Mouse (Mus musculus) kidney, postnatal 25 days (tissue): ENCODE measurements around the gene Psg19.
A peak's percentile ranks its signal among the peaks of the same experiment; 100 is the strongest.
"Not testable (repeated sequence)": the region's sequence is repeated elsewhere in the genome, so short reads cannot be mapped to it uniquely, and the experiment has no call there.

ENCODE experiments used
- DNase-seq, 2 experiments: peaks; one replicate each; pipeline ENCODE4 v3.0.0; 2021; ENCODE audit warnings: mixed read lengths in 2 of 2

Psg19 gene

GRCm38 (mm10) chr7:18798420-18798819 is at the start of gene Psg19:
Psg19 (minus strand) TSS chr7:18798520.
- DNase-seq: no peak

DNA sequence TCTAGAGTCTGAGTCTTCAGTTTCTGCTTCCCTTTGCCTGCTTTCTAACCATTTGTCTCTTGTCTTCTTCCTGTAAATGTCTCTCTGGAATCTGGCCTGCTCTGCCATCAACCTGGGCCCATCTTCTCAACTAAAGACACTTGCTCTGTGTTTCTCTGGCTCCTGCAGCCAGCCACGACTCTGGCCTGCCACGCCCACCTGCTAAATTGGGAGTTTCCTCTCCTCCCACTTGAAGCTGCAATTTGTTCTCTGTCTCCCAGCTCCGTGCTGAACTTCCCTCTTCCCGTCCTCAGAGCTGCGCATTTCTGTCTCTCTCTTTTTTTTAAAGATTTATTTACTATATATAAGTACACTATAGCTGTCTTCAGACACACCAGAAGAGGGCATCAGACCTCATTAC is 46.5 kb upstream of the Psg19 start:
- DNase-seq: no peak

GRCm38 (mm10) chr7:18841174-18841567 is 42.9 kb upstream of the Psg19 start:
- no peak for DNase-seq

GRCm38 (mm10) chr7:18840386-18841173 is 42.3 kb upstream of the Psg19 start:
- DNase-seq: peak; percentile 51 to 77

GRCm38 (mm10) chr7:18839865-18840264 is 41.5 kb upstream of the Psg19 start, which contains the start of gene Mill2:
Mill2 (plus strand) TSS chr7:18839966.
- DNase-seq: no peak

DNA sequence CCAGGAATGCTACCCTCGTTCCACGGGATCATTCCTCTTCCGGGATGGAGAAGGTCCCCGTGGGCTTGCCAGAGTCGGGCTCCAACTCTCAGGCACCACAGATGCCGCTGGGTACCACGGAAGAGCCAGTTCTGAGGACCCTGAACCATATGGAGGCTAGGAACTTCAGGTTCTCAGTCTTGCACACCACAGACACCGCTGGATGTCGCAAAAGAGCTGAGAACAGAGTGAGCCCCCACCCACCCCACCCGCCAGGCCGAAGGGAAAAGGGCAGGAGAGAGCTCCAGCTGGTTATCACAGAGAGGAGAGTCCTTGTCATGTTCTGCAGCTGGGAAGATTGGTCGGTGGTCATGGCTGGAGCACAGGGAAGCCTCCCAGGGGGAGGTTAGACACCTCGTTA is 34.0 kb upstream of the Psg19 start:
- DNase-seq: peak in 1 of 2 experiments; percentile 33

- no peak for DNase-seq
These were observed 31.2 kb upstream of the Psg19 start for GRCm38 (mm10) chr7:18829545-18829944.

- peak in 1 of 2 experiments; percentile 28 for DNase-seq
These were observed 30.3 kb upstream of the Psg19 start for GRCm38 (mm10) chr7:18828592-18828991.

DNA sequence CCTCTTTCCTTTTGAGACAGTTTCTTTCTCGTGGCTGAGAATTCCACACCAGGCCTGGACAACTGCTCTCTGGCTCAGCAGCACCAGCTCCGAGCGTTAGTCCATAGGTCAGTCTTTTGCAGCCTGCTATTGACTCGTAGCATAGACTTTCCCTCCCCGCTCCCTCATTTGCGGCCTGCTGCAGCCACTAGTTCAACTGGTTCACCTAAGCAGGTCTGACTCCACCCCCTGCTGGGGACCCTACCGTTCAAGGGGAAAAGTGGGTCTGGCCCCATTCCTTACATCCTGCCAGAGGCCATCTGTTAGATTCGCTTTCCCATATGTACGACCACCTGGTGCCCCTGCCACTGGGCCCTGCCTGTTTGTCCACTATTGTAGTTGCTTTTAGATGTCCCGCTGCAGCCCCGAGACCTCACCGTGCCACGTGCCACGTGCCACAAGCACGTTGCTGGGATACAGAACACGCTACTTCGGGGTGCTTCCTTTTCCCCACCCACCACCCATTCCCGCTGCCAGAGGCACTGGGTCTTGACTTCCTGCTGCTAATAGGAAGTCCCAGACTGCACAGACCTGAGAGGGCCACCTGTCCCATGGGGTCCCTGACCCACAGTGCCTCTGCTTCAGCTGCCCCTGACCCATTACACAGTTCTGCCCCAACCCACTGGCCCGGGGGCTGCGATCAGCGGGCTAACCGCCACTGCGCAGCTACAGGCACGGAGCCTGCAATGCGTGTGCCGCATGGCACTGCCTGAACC is 29.6 kb upstream of the Psg19 start:
- DNase-seq: no peak

GRCm38 (mm10) chr7:18821507-18821906 is 23.2 kb upstream of the Psg19 start, which contains the start of gene Psg17:
Psg17 (minus strand) TSS chr7:18821607.
- DNase-seq: no peak

DNA sequence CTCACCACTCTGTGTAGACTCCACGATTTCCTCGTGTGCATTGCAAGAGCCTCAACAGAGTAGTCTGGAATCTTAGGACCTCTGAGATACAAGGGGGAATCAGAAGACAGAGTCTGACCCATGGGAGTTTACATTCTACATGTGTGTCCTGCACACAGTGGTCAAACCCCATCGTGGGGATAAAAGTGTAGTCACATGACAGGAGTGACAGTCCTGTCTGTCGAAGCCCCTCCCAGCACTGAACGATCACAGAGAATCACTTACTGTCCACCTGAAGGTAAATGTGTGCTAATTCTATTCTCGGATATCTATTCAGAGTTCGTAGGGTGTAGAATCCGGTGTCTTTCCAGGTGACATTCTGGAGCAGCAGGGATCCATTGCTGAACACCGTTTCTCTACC is 20.0 kb upstream of the Psg19 start:
- no peak for DNase-seq

DNA sequence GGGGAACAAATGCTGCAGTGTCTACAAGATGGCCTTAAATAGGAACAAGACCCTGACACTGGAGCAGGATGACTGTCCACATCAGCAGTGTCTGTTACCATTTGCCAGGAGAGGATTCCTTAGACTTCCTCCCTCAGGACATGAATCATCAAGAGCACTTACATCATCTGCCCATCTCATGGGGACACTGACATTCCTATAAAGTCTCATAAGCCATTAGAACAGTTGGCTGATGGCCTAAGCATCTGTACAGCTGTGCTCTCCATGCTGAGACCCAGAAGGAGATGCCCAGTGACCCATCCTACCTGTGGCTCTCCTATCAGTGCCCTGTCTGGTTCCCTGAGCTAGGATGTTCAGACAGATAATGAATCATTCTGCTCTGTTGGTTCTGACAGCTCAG is 5.2 kb upstream of the Psg19 start:
- DNase-seq: no peak

DNA sequence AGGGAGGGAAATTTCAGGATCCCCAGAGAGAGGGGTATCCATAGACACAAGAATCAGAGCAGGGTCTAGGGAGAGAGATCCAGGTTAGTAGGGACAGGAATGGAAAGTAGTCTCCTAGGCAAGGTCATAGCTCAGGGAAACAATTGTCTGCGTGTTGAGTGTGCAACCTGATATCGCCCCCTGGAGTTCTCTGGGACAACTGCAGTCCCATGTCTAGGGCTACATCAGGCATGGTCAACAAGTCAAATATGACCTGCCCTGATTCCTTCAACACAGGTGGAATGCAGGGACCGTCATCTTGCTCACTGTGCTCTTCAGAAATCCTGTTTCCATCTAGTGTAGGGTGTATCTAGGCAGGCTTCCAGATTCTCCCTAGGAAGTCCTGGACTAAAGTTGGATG is 809 bp upstream of the Psg19 start:
- no peak for DNase-seq

DNA sequence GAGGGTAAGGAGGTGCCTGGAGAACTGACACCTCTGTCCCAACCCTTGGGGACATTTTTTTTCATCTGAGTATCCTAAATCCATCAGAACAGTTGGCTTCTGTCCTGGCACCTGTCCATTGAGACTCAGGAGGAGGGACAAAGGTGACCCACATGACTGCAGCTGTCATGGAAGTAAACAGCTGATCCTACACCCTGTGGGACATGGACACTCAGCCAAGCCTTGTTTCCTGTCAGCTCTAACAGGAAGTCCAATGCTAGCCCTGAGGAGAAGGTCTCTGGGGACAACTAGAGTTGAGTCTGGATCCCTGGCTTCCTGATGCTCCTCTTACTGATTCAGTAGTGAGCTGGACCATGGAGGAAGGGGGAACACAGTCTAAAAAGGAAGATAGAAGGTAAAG is 7.6 kb downstream of the Psg19 start:
- DNase-seq: not testable (repeated sequence)

- peak in 1 of 2 experiments; percentile 2 for DNase-seq
These were observed 17.0 kb downstream of the Psg19 start for GRCm38 (mm10) chr7:18781301-18781700.

GRCm38 (mm10) chr7:18779337-18779781 is 19.0 kb downstream of the Psg19 start:
- DNase-seq: no peak

DNA sequence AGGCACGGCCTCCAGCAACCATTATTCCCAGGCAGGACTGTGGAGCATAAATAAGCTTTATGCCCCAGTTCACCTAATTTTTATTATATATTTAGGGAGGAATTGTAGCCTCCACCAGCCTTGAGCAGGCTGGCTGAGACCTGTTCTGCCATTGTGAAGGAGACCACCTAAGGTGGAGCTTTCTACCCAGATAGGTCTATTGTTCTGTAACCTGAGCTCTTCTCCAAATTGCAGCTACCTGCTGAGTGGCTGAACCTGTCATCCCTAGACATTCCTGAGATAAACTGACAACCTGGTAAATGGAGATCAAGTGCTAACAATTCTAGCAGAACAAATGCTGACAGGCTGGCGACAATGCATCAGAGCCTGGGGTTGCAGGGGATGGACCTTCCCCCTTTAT is 35.4 kb downstream of the Psg19 start:
- not testable (repeated sequence) for DNase-seq

DNA sequence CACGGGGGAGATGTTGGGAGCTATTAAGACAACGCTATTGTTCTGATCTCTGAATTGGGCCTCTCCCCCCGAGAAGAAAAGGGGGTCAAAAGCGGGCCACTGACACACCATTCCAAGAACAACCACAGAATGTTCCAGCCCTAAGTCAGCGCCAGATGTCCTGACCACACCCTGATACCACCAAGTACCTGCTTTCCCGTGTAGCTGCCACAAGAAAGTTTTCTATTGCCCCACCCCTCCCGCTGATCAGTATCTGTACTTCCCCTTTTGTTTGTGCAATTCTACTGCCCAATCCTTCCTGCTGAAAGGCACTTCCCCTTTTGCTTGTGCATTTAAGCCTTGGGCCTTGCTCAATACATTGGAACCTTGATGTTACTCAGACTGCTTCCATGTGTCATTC is 38.2 kb downstream of the Psg19 start:
- DNase-seq: not testable (repeated sequence)

GRCm38 (mm10) chr7:18749896-18750477 is 48.3 kb downstream of the Psg19 start:
- DNase-seq: peak; percentile 63 to 79

- DNase-seq: no peak
These were observed 49.1 kb downstream of the Psg19 start for GRCm38 (mm10) chr7:18748994-18749895.

DNA sequence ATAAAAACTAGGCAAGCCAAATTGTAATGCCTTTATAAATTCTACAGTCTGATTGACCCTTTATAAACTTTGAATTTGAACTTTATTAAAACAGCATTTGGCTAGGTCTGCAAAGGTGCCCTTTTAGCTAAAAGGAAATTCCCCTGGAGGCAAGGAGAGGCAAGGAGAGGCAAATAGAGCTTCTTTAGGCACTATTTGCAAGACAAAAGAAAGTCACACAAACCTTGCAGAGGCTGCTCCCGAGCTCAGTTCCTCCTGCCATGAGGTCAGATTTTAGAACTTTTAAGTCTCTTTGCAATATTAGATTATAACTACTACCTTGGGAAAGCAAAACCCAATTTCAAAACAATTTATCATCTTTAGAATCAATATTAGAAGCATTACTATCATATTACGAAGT is 50.9 kb downstream of the Psg19 start:
- not testable (repeated sequence) for DNase-seq

DNA sequence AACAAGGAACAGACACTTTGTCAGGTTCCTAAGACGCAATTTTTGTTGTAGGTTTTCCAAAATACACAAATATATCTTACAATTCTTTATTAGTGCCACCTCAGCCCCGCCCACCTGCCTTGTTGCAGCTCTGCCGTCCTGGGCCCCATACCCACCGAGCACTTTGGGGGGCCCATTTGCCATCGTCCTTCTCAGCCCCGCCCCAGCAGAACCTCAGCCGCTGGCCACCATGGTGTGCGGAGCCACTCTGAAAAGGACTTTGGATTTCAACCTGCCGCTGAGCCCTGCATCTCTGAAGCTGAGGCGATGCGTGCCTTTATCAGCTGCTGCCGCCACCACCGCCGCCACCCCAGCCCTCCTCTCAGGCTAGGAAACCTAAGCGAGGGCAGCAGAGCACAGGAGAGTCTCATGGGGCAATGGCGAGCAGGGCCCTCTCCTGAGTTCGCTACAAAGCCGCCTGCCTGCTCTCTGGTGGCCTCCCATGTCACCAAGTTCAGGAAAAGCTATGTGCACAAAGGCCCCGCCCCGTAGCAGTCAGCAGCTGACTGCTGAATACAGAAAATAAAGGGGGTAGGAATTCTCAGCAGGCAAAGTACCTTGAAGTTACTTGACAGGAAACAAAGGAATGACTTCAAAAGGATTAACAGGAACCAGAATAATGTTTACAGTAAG is 52.0 kb downstream of the Psg19 start:
- DNase-seq: peak; percentile 5 to 49
